In genomic region chr6:95256303-95256702, GRCm38 (mm10) we compare ENCODE assay signal across 23 mouse cellular contexts.
DNase-seq lines count a peak whose midpoint lies in the region; ATAC-seq lines count a peak whose summit lies in the region.
"Had no signal": no experiment of that assay in that cellular context is flagged by ENCODE, and none has a peak within 500 bp of the region (broad histone marks: within the 10 kb centered on the region; RNA-seq: fewer than 3 reads in every experiment).

No protein-coding gene starts in this region.

- no peak for ATAC-seq in forebrain, embryonic 14.5 days
- no peak for ATAC-seq in forebrain, embryonic 15.5 days (replicated peaks)
- peak; percentile 38; the same call in 1 of the 2 replicates for ATAC-seq in midbrain, embryonic 12.5 days (ENCODE audit: low FRiP score, low read depth)
- ATAC-seq in midbrain, embryonic 15.5 days (replicated peaks): no peak
- no peak for ATAC-seq in midbrain, embryonic 14.5 days (ENCODE audit: low FRiP score, low TSS enrichment)
- ATAC-seq: forebrain, embryonic 16.5 days; intestine, embryonic 15.5 days had no signal

- H3K9me3 ChIP-seq in forebrain, embryonic 14.5 days (replicated peaks; ENCODE audit: control insufficient read depth, low read length): no peaks in the 10 kb centered on the region
- H3K9me3 ChIP-seq in forebrain, embryonic 15.5 days: no peaks in the 10 kb centered on the region
- H3K9me3 ChIP-seq in midbrain, embryonic 12.5 days: no peaks in the 10 kb centered on the region
- no peaks in the 10 kb centered on the region for H3K9me3 ChIP-seq in midbrain, embryonic 15.5 days
- no peaks in the 10 kb centered on the region for H3K9me3 ChIP-seq in midbrain, embryonic 14.5 days (ENCODE audit: control insufficient read depth, low read length)
- H3K9me3 ChIP-seq: embryonic facial prominence, embryonic 15.5 days; intestine, embryonic 15.5 days; limb, embryonic 10.5 days; liver, embryonic 15.5 days had no signal

- 37% methylated on average over 5 of the region's 5 CpGs for WGBS in forebrain, embryonic 14.5 days
- 31% methylated on average over 5 of the region's 5 CpGs for WGBS in forebrain, embryonic 15.5 days
- 31% methylated on average over 5 of the region's 5 CpGs for WGBS in midbrain, embryonic 12.5 days
- WGBS in midbrain, embryonic 15.5 days: 30% methylated on average over 5 of the region's 5 CpGs
- WGBS in midbrain, embryonic 14.5 days: 22% methylated on average over 5 of the region's 5 CpGs

- no peaks in the 10 kb centered on the region for H3K27me3 ChIP-seq in forebrain, embryonic 14.5 days (replicated peaks; ENCODE audit: control insufficient read depth, insufficient read depth, low read length)
- H3K27me3 ChIP-seq in forebrain, embryonic 15.5 days: no peaks in the 10 kb centered on the region
- H3K27me3 ChIP-seq in midbrain, embryonic 12.5 days: no peaks in the 10 kb centered on the region; the same call in 1 of the 2 replicates
- H3K27me3 ChIP-seq in midbrain, embryonic 15.5 days (replicated peaks): no peaks in the 10 kb centered on the region
- H3K27me3 ChIP-seq in midbrain, embryonic 14.5 days (ENCODE audit: control insufficient read depth, insufficient read depth, low read length): no peaks in the 10 kb centered on the region
- H3K27me3 ChIP-seq: embryonic facial prominence, embryonic 15.5 days; intestine, embryonic 15.5 days; liver, embryonic 15.5 days had no signal

- no peak overlapping the region for H3K27ac ChIP-seq in forebrain, embryonic 14.5 days (ENCODE audit: low read depth, low read length)
- no peak overlapping the region for H3K27ac ChIP-seq in forebrain, embryonic 15.5 days (replicated peaks)
- H3K27ac ChIP-seq in midbrain, embryonic 12.5 days (replicated peaks): no peak overlapping the region
- H3K27ac ChIP-seq in midbrain, embryonic 15.5 days: no peak overlapping the region
- no peak overlapping the region for H3K27ac ChIP-seq in midbrain, embryonic 14.5 days (replicated peaks; ENCODE audit: low read depth, low read length)
- H3K27ac ChIP-seq: embryonic facial prominence, embryonic 15.5 days; intestine, embryonic 15.5 days; limb, embryonic 10.5 days; liver, embryonic 15.5 days had no signal

- no peak overlapping the region for H3K9ac ChIP-seq in forebrain, embryonic 14.5 days (ENCODE audit: low read length)
- H3K9ac ChIP-seq in forebrain, embryonic 15.5 days (replicated peaks): no peak overlapping the region
- no peak overlapping the region for H3K9ac ChIP-seq in midbrain, embryonic 12.5 days (replicated peaks)
- no peak overlapping the region for H3K9ac ChIP-seq in midbrain, embryonic 15.5 days
- no peak overlapping the region for H3K9ac ChIP-seq in midbrain, embryonic 14.5 days (replicated peaks; ENCODE audit: low read length)
- H3K9ac ChIP-seq: embryonic facial prominence, embryonic 15.5 days; intestine, embryonic 15.5 days; liver, embryonic 15.5 days had no signal

- H3K4me2 ChIP-seq in forebrain, embryonic 14.5 days (ENCODE audit: low read length): no peak overlapping the region
- H3K4me2 ChIP-seq in forebrain, embryonic 15.5 days (replicated peaks): no peak overlapping the region
- no peak overlapping the region for H3K4me2 ChIP-seq in midbrain, embryonic 12.5 days (replicated peaks)
- H3K4me2 ChIP-seq in midbrain, embryonic 15.5 days: no peak overlapping the region
- no peak overlapping the region for H3K4me2 ChIP-seq in midbrain, embryonic 14.5 days (ENCODE audit: low read length)
- H3K4me2 ChIP-seq: embryonic facial prominence, embryonic 15.5 days; heart, embryonic 11.5 days; intestine, embryonic 15.5 days; liver, embryonic 15.5 days had no signal

- H3K4me1 ChIP-seq in forebrain, embryonic 14.5 days (ENCODE audit: control insufficient read depth, insufficient read depth, low read length): no peaks in the 10 kb centered on the region
- H3K4me1 ChIP-seq in forebrain, embryonic 15.5 days: no peaks in the 10 kb centered on the region
- H3K4me1 ChIP-seq in midbrain, embryonic 12.5 days: no peaks in the 10 kb centered on the region
- no peaks in the 10 kb centered on the region for H3K4me1 ChIP-seq in midbrain, embryonic 15.5 days
- no peaks in the 10 kb centered on the region for H3K4me1 ChIP-seq in midbrain, embryonic 14.5 days (ENCODE audit: control insufficient read depth, insufficient read depth, low read length)
- H3K4me1 ChIP-seq: embryonic facial prominence, embryonic 15.5 days; intestine, embryonic 15.5 days; limb, embryonic 10.5 days; liver, embryonic 15.5 days had no signal

- no peak overlapping the region for H3K4me3 ChIP-seq in forebrain, embryonic 14.5 days (ENCODE audit: low read depth, low read length)
- H3K4me3 ChIP-seq in forebrain, embryonic 15.5 days: no peak overlapping the region
- H3K4me3 ChIP-seq in midbrain, embryonic 12.5 days: no peak overlapping the region
- H3K4me3 ChIP-seq in midbrain, embryonic 15.5 days: no peak overlapping the region
- no peak overlapping the region for H3K4me3 ChIP-seq in midbrain, embryonic 14.5 days (replicated peaks; ENCODE audit: low read depth, low read length)
- H3K4me3 ChIP-seq: embryonic facial prominence, embryonic 15.5 days; intestine, embryonic 15.5 days; limb, embryonic 10.5 days; liver, embryonic 15.5 days had no signal

- peak; percentile 8 for DNase-seq in forebrain, embryonic 14.5 days (ENCODE audit: low spot score)
- peak; percentile 17 for DNase-seq in midbrain, embryonic 14.5 days
- DNase-seq in retina, postnatal 1 day: peak; percentile 22
- DNase-seq in spleen, postnatal 36 days (ENCODE audit: low spot score in 2 of 2): no peak
- no peak for DNase-seq in urinary bladder, postnatal 14 days (ENCODE audit: low spot score)
- DNase-seq: adrenal gland, postnatal 25 days; cerebellum, adult 9-10 months; gastrocnemius, postnatal 10 days; kidney, adult 8-10 months; kidney, postnatal 14 days; liver; lung, postnatal 4 days; right cerebral cortex, postnatal 14 days; spleen, adult 18-20 months had no signal

- no peaks in the 10 kb centered on the region for H3K36me3 ChIP-seq in forebrain, embryonic 14.5 days (ENCODE audit: control insufficient read depth, insufficient read depth, low read length)
- H3K36me3 ChIP-seq in forebrain, embryonic 15.5 days: no peaks in the 10 kb centered on the region
- H3K36me3 ChIP-seq in midbrain, embryonic 12.5 days: no peaks in the 10 kb centered on the region
- no peaks in the 10 kb centered on the region for H3K36me3 ChIP-seq in midbrain, embryonic 15.5 days (replicated peaks)
- H3K36me3 ChIP-seq in midbrain, embryonic 14.5 days (ENCODE audit: control insufficient read depth, insufficient read depth, low read length): no peaks in the 10 kb centered on the region
- H3K36me3 ChIP-seq: embryonic facial prominence, embryonic 15.5 days; intestine, embryonic 15.5 days; limb, embryonic 10.5 days; liver, embryonic 15.5 days had no signal

Comparison
In these comparisons a context has a peak if more than half of its experiments do, and no peak if none do; other contexts are left out.
1. DNase-seq: peak in forebrain, embryonic 14.5 days (single experiment), midbrain, embryonic 14.5 days (single experiment) and retina, postnatal 1 day (single experiment); none in spleen, postnatal 36 days (0 of 2) and urinary bladder, postnatal 14 days (single experiment).